Mouse (Mus musculus): ENCODE data around the gene Gstt4.
"Not testable (repeated sequence)": the region's sequence is repeated elsewhere in the genome, so short reads cannot be mapped to it uniquely, and the experiment has no call there.

The Gstt4 gene

DNA sequence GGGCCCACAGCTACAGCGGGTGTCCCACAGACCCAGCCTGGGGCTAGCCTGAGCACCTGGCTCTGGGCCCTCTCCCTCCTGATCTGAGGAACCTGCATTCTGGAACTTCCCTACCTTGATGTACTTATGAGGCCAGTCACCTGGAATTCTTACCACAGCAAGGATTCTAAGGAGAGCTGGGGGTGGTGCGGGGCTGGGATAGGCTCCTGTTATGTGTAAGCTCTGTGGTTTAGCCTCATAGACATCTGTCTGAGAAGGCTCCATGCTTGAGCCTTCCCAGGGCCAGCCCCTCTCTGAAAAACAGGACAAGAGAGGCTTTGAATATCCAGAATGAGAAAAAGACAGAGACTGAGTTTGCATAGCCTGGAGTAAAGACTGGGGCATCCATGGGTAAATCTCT is at the start of gene Gstt4:
TSS of gene Gstt4 (minus strand) at position 101 of the 400 bp plus-strand sequence.
- DNase-seq: no peak

DNA sequence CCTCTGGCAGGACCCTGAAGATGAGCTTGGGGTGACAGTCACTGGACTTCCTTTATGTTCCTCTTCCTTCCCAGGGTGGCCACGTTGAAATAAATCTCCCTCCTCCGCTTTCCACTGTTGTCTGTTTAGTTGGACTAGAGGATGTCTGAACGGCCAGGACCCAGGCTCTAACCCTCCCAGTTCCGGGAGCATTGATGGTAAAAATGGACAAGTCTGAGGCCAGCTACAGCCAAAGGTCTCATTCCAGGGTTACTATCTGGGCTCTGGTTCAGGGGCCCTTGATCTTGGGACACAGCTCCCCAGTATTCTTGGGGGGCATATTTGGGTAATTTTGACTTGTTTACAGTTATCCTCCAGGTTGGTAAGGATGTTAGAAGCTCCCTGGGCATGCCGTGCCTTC is 39.2 kb upstream of the Gstt4 start:
- no peak for DNase-seq

DNA sequence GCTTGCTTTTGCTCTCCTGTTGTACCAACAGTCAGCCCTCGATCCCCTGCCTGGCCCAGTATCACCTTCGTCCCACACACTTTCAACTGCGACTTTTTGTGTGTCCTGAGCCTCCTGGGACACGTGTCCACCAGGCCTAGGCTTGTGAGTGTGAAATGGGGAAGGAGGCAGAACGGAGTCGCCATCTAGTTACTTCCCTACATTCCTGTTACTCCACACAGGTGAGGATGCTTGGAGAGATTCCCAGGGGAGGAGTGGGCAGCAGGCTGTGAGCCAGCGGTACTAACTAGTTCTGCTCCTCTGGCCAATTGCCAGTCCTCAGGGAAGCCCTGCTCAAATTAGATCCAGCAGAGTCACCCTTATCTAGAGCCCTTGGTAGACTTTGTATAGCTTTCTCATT is 38.4 kb upstream of the Gstt4 start:
- peak; percentile 42 for DNase-seq

DNA sequence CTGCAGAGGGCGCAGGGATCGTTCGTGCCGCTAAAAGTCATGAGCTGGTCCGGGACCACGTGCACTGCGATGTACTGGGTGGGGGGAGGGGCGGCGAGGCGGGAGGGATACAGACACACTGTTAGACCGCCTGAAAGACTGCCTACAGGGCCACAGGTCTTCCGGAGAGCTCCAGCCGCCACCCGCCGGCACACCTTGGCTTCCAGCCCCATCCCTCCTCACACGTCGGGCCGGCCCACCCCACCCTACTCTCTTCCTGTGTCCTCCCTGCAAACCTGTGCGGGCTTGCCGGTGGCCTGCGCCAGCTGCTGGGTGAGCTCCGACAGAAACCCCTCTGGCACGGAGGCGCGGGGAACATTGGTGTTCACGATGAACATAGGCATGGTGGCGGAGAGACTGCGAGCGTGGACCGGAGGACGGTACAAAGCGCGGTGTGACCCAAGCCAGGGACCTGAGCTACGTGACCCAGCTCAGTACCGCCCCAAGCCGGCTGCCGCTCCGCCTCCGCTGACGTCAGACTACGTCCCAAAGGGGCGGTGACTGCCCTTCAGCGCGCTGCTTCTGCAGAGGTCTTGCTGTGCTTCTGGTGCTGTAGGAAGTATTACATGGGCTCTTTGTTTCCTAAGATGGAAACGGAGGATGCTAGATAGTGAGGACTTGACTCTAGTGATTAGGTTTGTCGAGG is 37.6 kb upstream of the Gstt4 start, which contains the start of gene Mif:
TSS of gene Mif (minus strand) at position 455 of the 685 bp plus-strand sequence.
- DNase-seq: peak; percentile 94

DNA sequence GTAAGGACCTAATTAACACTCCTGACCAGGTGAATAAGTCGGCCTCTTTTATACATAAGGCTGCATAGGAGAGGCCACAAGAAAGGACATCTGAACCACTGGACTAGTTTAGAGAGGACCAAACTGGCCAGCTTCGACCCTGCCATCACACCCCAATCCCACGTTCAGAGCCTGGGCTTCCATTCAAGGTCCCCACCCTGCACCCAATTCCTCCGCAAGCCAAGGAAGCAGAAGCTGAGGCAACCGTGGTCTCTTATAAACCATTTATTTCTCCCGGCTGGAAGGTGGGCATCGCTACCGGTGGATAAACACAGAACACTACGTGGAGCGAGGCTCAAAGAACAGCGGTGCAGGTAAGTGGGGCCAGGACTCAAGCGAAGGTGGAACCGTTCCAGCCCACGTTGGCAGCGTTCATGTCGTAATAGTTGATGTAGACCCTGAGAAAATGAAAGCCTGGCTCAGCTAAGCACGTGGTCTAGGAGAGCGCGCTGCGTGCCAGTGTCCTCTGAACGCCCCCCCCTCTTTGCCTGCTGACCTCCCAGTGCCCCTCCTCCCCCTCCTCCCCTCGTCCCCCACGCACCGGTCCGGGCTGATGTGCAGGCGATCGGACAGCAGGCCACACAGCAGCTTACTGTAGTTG is 36.9 kb upstream of the Gstt4 start:
- DNase-seq: peak; percentile 57

DNA sequence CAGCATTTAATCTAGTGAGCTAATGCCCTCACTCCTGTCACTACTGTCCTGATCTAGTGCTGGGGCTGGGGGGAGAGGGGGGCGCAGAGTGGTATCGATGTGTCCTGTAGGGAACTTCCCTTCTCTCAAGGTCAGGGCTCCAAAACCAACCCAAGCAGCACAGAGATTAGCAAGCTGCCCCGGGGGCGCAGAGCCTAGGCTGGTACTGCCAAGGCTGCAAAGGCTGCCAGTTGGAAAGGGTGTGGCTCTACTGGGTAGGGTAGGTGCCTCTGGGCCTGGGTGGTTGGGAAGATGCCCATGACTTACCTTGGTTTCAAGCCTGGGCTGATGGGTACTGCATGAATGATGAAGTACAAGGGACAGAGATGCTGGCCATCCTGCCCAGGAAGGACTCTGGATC is 35.3 kb upstream of the Gstt4 start:
- peak; percentile 29 for DNase-seq

DNA sequence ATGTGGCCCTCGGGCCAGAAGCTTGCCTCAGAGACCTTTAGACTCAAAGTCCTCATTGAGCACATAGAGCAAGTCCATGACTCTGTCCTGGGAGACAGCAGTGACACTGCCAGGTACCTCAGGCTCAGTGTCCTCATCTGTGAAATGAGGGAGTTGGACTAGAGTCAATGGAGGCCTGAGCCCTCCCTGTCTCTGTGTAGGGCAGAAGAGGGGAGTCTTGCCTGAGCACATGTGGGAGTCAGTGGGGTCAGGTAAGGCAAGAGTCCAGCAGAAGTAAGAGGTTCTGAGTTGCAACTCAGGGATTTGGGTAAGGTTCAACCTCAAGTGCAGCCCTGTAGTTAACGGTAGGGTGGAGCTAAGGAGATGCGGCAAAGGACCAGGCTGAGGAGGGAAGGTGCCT is 34.6 kb upstream of the Gstt4 start:
- no peak for DNase-seq

DNA sequence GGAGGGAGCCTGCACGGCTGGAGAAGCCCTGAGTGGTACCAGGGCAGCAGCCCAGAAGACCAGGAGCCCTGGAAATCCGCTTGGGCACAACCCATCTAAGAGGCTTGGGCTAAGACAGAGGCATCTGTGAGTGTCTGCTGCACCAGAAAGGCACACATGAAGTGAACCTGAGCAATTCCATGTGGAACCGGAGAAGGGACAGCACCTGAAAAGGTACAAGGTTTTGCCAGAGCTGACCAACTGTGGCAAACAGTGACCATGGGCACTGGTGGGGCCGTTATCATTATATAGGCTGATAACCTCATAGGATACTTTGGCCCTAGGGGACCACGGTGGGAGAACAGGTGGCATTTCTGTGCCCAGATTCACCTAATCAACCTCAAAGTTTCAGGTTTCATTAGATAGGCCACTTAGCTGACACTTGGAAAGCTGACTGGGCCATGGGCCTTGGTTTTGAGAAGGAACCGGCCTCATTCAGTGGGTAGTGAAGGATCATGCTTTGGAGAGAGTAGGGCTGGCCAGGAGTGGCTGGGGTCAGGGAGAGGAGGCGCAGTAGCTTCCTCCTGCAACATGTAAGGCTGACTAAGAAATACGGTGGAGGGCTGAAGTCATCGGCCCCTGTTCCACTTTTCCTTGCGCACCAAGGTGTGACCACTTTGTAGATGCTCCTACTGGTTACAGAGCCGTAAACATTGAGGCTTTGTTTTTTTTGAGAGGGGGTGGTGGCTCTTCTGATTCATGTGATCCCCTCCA is 34.0 kb upstream of the Gstt4 start:
- no peak for DNase-seq

DNA sequence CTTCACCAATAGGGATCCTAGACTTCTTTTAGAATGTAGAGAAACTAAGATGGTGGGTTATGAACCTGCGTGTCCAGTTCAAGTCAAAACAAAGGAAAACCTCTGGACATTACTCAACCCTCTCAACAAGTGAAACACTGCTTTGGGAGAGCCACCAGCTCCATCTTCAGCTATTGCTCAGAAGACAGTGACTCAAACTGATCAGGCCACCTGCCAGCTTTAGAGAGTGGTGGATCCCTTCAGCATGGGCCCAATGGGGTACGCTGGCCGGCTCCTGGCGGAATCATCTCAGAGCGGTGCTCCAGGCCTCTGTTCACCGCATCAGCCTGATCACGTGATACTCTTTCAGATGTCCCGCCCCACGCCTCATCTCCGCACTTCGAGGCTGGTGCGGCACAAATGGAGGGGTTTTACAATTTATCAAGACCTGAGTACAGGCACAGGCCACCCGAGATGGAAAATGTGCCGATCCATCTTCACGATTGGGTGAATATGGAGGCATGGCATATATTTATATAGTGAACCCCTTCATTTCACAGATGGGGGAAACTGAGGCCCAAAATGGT is 33.2 kb upstream of the Gstt4 start:
- no peak for DNase-seq

DNA sequence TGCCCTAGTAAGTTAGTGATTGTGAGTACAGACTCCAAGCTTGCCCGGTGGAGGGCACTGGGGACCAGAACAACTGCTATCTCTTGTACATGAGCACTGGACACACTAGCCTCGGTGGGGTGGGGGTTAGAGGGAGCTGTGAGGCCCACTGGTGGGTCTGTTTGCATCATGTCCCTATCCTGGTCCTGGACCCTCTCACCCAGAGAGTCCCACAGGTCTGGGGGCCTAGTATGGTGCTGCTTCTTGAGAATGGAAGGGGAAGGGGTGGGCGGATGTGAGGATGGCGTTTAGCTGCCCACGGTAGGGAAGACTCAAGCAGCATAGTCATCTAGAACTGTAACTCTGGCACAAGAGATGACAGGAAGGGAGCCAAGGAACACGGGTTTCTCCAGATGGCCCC is 32.4 kb upstream of the Gstt4 start:
- DNase-seq: no peak

DNA sequence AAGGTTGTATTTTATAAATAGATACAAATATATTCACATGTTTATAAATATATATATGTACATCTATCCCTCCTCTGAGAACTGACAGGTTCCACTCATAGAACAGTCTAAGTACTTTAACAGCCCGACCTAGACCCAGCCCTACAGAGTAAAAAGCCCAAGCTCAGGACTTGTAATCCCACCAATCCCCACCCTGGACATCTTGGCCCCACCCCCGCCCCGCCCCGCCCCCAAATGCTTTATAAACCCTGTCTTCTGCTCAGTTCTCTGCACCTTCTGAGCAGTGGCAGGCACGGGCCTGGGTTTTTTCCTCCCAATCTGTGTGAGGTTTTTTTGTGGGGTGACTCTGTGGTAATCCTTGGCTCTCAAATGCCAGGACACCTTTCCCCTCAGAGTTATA is 31.8 kb upstream of the Gstt4 start:
- DNase-seq: no peak

DNA sequence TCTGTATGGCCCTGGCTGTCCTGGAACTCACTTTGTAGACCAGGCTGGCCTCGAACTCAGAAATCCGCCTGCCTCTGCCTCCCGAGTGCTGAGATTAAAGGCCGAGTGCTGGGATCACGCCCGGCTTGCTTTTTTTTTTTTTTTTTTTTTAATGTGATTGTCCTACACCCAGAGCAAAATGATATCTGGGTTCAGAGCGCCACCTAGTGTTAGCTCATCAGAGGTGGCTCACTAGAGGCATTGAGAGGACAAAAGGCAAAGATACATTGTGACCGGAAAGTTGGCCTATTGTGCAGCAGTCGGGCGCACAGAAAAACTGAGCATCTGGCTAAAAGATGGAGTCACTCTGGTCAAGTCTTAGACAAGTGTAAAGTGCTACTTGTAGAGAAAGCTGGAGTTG is 31.1 kb upstream of the Gstt4 start:
- DNase-seq: peak; percentile 92

DNA sequence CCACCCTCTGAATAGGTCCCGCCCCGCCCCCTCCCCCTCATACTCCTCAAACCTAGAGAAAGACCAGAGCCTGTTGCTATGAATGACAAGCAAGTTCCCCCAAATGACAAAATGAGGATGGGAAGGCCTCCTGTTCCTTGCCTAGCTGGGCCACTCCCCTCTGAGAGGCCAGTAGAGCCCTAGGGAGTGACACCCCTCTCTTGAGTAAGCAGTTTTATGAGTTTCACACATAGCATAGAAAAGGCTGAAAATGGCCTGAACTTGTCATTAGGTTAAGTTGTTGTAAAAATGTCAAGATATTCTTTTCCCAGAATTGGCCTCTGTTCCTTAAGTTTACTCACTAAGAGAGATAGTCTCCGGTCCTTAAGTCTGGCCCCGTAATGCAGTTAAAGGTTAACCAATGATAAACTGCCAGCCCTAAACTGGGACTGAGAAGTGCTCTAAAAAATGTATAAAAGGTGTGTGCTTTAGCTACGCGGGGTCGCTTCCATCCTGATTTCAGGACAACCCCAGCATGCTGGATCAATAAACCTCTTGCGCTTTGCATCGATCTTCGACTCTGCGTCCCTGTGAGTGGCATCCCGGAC is 30.3 kb upstream of the Gstt4 start:
- DNase-seq: no peak

DNA sequence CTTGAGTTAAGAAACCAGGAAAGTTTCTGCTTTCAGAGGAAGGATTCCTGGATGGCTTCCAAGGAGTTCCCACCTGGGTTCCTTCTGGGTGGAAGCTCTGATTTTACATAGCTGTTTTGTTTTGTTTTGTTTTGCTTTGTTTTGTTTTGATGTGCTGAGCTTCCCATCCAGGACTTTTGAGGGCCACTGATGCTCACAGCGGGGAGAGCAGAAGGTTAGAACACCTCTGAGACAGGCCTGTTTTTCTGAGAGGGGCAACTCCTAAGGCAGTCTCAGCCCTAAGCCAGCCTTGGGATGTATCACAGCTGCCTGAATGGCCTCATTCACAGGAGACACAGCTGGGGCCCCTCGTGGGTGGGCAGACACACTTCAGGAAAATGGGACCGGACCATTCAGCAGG is 29.3 kb upstream of the Gstt4 start:
- DNase-seq: no peak

DNA sequence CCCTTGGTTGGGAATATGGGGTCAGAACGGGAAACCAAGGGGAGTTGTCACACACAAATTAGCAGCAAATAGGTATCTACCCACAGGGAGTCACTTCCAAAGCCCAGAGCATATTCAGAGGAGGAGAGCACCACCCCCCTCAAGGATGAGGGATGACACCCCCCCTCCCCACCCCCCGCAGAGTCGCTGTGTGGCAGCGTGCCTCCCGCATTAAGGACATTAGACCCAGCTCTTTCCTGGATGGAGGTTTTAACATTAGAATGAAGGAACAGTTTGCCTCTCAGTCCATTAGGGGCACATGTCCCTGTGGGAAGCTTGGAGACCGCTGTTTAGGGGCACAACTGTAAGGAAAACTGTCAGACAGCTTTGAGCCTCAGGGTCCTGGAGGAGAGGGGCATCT is 28.7 kb upstream of the Gstt4 start:
- DNase-seq: no peak

DNA sequence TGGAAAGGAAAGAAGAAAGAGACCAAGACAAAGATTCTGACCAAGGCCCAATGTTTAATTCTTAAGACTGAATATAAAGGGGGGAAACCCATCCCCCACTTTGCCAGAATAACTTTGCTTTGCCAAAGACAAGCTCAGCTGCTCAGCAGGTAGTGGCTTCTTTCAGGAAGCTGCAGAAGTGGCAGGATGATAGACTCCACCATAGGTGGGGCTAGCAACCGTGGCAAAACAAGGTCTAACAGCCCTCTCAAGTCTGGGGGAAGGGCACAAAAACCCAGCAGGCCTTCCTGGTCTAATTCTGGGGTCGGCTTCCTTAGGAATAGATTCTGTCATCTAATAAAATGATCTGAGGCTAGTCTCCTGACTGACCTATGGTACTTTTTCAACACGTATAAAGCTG is 26.0 kb upstream of the Gstt4 start:
- no peak for DNase-seq

DNA sequence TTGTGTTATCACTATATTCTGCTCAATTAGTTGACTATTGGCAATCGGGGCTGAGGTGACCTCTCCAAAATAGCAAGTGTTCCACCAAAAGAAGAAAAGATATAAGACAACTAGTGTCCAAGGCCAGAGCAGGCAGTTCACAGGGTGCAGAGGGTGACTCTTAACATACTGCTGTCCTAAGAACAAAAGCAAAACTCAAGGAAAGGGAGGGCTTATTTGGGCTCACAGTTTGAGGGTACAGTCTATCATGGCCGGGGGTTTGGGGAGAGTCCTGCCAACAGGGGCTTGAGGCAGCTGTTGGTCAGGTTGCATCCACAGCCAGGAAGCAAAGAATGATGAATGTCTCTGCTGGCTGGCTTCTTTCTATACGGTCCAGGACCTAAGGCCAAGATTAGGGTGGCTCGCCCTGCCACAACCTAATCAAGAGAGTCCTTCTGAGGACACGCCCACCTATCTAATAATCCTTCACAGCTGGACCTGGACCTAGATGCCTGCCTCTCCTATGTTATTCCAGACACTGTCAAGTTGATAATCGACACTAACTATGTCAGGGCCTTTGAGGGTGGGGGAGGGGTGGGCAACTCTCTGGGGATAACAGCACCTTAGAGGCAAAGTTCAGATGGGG is 23.1 kb upstream of the Gstt4 start:
- DNase-seq: no peak

DNA sequence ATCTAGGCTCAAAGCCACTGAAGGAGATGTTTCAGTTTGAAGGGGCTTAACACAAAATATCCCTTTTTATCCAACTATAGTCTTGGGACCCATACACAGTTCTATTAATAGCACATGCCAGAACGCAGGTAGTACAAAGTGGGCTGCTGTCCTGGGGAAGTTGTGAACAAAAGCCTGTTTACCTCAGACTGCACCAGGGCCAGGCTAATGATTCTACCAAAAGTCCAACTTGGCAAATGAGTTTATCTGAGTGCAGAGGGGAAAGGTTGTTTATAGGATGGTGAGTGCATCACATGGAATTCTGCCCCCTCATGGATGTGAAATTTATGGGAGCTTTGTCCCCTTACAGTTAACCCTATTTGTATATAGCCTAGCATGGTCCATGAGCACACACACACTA is 22.5 kb upstream of the Gstt4 start:
- DNase-seq: no peak

DNA sequence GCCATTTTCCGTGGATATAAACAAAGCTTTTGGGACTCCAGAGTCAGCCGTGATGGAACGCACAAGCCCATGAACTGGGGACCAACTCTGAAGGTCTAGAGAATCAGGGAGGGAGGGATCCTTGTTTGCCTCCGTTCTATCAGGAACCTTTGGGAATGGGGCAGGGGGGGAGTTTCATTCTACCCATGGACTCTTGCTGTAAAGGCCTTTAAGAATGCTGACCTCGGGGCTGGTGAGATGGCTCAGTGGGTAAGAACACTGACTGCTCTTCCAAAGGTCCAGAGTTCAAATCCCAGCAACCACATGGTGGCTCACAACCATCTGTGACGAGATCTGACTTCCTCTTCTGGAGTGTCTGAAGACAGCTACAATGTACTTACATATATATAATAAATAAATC is 21.6 kb upstream of the Gstt4 start:
- not testable (repeated sequence) for DNase-seq

DNA sequence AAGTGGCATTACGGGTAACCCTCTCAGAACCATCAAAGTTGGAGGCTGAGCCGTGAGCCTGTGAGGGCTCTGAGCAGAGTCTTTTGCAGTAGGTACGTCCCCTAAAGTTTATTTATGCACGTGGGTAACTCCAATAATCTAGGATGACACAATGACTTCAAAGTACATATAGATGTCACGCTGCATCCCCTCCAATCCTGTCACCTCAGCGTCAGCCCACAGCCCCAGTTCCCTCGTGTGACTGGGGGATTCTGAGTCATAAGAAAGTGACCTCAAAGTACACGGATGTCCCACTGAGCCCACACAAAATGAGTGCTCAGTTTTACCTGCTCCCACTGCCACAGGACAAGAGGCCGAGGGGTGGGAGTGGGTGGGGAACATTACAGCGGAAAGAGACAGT is 16.7 kb upstream of the Gstt4 start:
- DNase-seq: no peak

DNA sequence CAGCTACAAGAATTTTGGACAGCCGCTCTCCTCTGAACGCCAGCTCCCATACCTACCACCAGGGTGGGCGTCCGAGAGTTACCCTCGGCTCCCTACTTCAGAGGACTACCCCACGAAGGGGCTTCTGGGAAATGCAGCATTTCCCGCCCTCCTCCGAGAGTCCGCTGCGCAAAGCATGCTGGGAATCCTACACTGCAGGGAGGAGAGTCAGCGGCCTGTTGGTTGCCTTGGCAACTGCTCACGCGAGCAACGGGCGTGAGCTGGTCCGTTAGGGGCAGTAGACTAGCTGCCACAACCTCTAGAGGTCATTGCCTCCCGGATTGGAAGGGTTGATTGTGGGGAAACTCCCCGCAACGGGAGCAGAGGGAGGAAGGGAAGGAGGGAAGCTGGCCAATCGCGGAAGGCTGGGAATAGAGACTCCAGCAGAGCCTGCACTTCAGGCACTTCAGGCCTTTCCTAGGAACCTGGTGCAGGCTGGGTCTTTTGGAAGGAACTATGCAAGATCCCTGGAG is 15.0 kb upstream of the Gstt4 start, which contains the start of gene Gstt2:
TSS of gene Gstt2 (minus strand) at position 177 of the 512 bp plus-strand sequence.
- DNase-seq: peak; percentile 97

DNA sequence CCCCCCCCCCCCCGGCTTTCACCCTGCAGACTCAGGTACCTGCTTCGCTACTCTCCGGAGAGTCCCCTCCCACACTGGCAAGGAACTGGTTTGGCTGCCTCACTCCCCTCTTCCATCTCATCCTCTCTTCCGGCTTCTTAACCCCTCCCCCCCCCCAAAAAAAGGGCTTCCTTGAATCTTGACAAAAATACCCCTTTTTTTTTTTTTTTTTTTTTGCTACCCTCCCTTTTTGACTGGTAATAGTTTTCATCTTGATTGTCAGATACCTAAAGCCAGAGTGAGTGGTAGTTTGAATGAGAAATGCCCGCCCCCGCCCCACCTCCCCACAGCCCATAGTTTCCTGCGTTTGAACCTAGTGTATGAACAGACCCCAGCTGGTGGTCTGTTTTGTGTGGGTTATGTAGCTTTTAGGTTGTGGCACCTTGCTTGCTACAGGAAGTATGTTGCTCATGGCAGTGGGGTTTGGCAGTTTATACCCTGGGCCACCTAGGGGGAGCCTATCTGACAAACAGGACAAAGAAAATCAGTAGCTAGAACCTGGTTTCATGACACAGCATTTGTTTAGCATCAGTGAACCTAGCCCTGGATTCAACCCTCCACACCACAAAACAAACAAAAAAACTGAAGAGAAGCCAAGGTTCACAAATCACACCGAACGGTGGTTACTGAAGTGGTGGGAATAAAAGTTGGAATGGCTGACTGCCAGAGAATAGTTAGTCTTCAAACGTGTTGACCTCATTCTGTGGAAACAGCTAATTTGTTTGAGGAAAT is 13.6 kb upstream of the Gstt4 start:
- peak; percentile 51 for DNase-seq

Measured in kidney, postnatal 10 days (tissue).